Mouse (Mus musculus) urinary bladder, adult 2 months (tissue): ENCODE data around the gene Nkpd1. TPM values are rescaled to one million over a fixed set of nuclear protein-coding genes. Genes with fewer than 3 reads are reported as not detected.
"Not testable (repeated sequence)": the region's sequence is repeated elsewhere in the genome, so short reads cannot be mapped to it uniquely, and the experiment has no call there.

Source experiments
- DNase-seq: peaks from one replicate; pipeline ENCODE4 v3.0.0; 2022; ENCODE audit warnings: low spot score
- polyA plus RNA-seq: library from polyadenylated mRNA; depleted of rRNA; stranded (reverse); fragments of >200 nt; gene quantifications from 2 replicates; pipeline ENCODE4 v1.2.3, GENCODE M21; 2012

The Nkpd1 gene
- polyA plus RNA-seq, 1 experiment = 1.6 TPM

DNA sequence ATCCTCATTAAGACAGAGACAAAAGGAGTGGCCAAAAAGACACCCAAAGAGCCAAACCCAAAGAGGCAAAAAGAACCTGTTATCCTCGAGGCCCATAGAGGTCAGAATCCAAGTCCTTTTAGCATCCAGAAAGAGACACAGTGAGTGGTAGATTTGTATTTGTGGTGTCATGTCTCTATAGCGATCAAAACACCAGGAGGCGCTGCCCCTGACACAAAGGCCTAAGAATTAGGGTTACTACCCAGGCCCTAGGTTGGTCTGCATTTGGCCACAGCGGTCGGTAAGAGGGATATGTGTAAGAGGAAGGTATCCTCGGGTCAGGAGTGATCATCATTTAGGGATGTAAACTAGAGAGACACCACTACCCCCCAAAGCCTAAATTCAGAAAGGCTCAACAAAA, 11.3 kb upstream of the Nkpd1 start:
- DNase-seq = no peak

- no peak for DNase-seq
Measured at GRCm38 (mm10) chr7:19506969-19507611, 10.5 kb upstream of the Nkpd1 start.

- no peak for DNase-seq
Measured at GRCm38 (mm10) chr7:19507612-19507981, 10.0 kb upstream of the Nkpd1 start.

DNA sequence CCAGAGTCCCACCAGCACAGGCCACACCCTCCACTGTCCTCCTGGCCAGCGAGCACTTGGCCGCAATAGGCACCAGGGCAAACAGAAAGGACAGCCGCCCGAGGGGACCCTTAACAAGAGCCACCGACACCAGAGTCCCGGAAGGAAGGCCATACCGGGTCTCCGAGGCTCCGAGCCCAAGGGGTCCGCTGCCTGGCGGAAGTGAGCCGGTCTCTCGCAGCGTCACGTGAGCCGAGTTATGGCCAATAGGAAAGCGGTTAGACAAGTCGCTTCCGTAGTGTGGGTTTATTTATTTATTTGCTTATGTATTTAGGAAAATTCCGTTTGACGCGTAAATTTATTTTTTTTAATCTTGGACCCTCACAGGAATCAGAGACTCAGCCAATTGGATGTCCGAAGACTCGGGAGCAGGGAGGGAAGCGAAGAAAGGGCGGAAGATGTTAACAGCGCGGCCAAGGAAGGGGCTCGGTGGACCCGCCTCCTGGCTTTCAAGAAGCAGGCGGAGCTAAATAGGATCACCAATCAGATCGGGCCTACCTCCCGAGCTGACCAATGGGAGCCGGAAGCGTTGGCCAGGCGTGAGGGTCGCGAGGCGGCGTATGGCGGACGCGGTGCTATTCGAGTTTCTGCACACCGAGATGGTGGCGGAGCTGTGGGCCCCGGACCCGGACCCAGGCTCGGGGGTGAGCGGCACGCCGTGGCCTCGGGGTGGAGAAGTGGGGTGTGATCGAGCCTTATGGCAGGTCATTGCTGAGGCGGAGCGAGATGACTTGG, 9.3 kb upstream of the Nkpd1 start, which contains the start of the genes Bloc1s3 and Trappc6a:
Gene Bloc1s3 (minus strand): TSS at position 218 of the 774 bp plus-strand sequence.
Gene Trappc6a (plus strand): TSS at position 246 of the 774 bp plus-strand sequence.
- peak; percentile 84 for DNase-seq

DNA sequence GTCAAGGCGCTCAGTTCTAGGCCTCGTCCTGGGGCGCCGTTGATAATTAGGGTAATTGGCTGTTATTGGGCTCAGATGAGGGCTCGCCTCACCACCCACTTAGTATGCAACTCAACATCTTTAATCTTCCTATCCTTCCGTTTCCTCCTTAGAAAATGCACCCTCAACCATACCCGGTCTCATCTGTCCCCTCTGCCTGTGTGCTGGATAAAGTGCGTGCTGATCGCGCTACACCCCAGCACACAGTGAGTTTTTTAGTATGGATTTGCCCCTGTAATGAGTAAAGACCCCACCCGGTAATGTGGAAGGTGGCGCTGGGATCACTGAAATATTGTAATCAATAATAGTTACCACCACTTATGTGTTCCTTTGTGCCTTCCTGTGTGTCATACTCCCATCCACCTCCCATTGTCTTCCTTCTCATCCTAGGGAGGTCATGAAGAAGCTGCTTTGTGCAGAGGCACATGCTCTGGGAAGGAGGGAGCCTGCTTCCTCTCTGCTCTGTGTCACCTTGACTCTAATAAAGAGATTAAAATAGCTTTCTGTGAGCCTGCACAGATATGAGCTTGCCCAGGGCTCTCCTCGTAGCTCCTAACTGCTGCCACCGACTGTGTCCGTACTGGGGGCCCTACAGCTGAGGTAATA, 8.6 kb upstream of the Nkpd1 start:
- DNase-seq = no peak

GRCm38 (mm10) chr7:19509786-19510185, 7.9 kb upstream of the Nkpd1 start:
- no peak for DNase-seq

GRCm38 (mm10) chr7:19511934-19512333, 5.7 kb upstream of the Nkpd1 start:
- DNase-seq = not testable (repeated sequence)

DNA sequence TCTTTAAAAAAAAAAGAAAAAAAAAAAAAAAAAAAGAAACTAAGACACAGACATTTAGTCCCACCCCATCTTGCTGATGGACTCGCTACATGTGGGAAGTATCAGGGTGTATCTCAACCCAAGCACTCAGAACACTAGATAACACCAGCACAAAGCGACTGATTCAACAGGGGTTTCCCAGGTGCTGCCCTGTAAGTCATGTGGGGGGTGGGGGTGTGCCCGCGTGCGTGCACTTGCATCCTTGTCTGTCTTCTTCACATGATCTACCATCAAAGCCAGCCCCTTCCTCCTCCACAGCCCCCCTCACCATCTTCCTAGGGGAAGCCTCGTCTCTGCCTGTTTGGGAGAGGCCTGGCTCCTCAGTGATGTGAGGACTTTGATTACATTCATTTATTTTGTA, 5.3 kb upstream of the Nkpd1 start:
- DNase-seq = no peak

DNA sequence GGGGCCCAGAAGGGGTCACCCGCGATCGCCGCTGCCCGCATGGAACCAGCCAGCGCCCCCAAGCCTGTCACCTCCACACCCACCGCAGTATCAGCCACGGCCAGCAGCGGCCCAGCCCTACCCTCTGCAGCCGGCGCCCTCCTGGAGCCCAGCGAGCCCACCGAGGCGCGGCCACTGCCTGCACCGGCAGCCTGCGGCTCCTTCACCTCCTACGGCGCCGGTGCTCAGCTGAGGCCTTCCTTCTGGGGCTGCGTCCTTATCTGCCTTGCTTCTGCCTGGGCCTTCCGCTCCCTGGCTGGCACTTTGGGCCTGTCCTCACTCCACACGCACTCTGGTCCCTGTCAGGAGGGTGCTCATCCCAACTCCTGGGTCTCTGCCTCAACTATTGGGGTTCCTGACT, 2.4 kb downstream of the Nkpd1 start:
- no peak for DNase-seq

DNA sequence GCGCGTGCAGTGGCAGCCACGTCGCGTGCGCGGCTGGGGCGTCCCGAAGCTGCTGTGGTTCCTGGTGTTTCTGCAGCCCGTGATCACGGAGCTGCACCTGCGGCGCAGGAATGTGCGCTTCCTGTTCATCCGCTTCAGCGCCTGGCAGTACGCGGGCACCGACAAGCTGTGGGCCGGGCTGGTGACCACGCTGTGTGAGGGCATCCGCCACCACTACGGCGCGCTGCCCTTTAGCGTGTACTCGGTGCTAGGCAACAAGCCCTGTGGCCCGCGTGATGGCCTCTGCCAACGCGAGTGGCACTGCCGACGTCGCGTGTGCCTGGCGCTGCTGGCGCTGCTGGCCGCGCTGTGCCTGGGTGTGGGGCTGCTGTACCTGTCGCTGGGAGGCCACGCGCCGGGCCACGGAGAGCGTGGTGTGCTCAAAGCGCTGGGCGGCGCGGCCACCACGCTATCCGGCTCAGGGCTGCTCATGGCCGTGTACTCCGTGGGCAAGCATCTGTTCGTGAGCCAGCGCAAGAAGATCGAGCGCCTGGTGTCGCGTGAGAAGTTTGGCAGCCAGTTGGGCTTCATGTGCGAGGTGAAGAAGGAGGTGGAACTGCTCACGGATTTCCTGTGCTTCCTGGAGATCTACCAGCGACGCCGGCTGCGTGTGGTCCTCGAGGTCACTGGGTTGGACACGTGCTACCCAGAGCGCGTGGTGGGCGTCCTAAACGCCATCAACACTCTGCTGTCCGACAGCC, 5.5 kb downstream of the Nkpd1 start:
- DNase-seq = no peak

DNA sequence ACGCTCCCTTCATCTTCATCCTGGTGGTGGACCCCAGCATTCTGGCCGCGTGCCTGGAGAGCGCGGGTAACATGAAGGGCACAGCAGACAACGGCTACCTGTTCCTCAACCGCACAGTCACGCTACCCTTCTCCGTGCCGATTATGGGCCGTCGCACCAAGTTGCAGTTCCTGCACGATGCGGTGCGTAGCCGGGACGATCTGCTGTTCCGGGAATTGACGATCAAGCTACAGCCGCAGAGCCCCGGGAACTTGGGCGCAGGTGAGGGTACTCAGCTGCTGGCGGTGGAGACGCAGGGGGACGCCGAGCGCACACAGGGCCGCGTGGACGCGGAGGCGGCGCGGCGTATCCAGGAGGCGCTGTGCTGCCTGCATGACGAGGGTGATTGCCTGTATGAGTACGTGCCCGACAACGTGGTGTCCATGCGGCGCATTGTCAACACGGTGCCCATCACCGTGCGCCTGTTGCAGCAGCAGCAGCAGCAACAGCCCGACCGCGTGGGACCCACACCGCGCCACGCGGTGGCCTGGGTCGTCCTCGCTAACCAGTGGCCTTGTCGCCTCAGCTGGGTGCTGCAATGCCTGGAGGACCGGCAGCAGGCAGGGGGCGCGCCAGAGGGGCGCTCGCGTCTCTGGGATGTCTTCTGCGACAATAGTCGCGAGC, 6.2 kb downstream of the Nkpd1 start:
- no peak for DNase-seq

- DNase-seq = no peak
Measured at GRCm38 (mm10) chr7:19524420-19525104, 6.9 kb downstream of the Nkpd1 start.

DNA sequence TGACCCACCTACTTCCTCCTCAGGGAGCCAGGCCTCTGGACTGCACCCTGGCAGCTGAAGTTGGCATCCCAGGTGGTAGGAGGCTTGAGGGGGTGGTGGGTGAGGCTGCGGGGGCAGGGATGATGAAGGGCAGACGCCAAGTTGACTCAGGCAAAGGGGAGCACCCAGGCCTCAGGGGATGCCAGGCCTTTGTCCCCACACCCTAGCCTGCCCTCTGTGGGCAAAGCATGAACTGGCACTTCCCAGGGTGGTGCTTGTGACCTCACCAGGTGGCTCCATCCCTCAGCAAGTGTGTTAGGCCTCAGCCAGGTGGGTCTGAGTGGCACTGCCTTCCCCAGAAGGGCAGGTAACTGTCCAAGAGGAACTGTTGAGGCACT, 7.5 kb downstream of the Nkpd1 start:
- DNase-seq = no peak

GRCm38 (mm10) chr7:19531077-19531476, 13.4 kb downstream of the Nkpd1 start:
- DNase-seq = no peak

GRCm38 (mm10) chr7:19532240-19532639, 14.6 kb downstream of the Nkpd1 start:
- no peak for DNase-seq

GRCm38 (mm10) chr7:19534676-19535075, 17.0 kb downstream of the Nkpd1 start:
- DNase-seq = no peak

- no peak for DNase-seq
Measured at GRCm38 (mm10) chr7:19540771-19541566, 23.3 kb downstream of the Nkpd1 start.

- DNase-seq = no peak
Measured at GRCm38 (mm10) chr7:19541681-19542154, 24.1 kb downstream of the Nkpd1 start.

- DNase-seq = no peak
Measured at GRCm38 (mm10) chr7:19542155-19542691, 24.6 kb downstream of the Nkpd1 start.

- no peak for DNase-seq
Measured at GRCm38 (mm10) chr7:19543584-19543983, 25.9 kb downstream of the Nkpd1 start.
